Mouse (Mus musculus) embryonic fibroblast, embryonic 13.5 days (primary cell): ENCODE results near the gene Sprr2f.

Source experiments
- CTCF ChIP-seq: IDR thresholded peaks from 2 replicates; pipeline ENCODE4 v1.5.1; 2011; ENCODE audit warnings: mild to moderate bottlenecking, control low read depth, low read length, moderate library complexity, borderline replicate concordance; ENCODE audit not compliant: insufficient read depth
- POLR2A ChIP-seq: IDR thresholded peaks from 2 replicates; pipeline ENCODE4 v1.6.1; 2011; ENCODE audit warnings: low read depth, mild to moderate bottlenecking, control low read depth, low read length, moderate library complexity

GRCm38 (mm10) chr3:92364887-92365286, at the start of gene Sprr2f:
- TF ChIP-seq CTCF, result no peak
- no peak for TF ChIP-seq POLR2A
